ENCODE assay signal across 9 mouse cellular contexts in genomic region chr2:178885686-178886085, GRCm38 (mm10).
DNase-seq lines count a peak whose midpoint lies in the region; ATAC-seq lines count a peak whose summit lies in the region.
"Had no signal": no experiment of that assay in that cellular context is flagged by ENCODE, and none has a peak within 500 bp of the region (broad histone marks: within the 10 kb centered on the region; RNA-seq: fewer than 3 reads in every experiment).

No protein-coding gene starts in this region.

- H3K9me3 ChIP-seq in hindbrain, embryonic 11.5 days (ENCODE audit: control insufficient read depth, low read length), result no peaks in the 10 kb centered on the region
- H3K9me3 ChIP-seq in hindbrain, embryonic 16.5 days (ENCODE audit: control insufficient read depth, low read length), result no peaks in the 10 kb centered on the region

- DNase-seq in hindbrain, embryonic 11.5 days (ENCODE audit: low spot score), result peak; percentile 43
- peak; percentile 3 for DNase-seq in thymus, postnatal 25 days
- no peak for DNase-seq in thymus, postnatal 36 days
- peak; percentile 37 to 47 for DNase-seq in cerebellum, postnatal 14 days
- DNase-seq in urinary bladder, postnatal 14 days (ENCODE audit: low spot score), result no peak
- no peak for DNase-seq in right cerebral cortex, postnatal 36 days (ENCODE audit: low spot score in 2 of 2)

- no peak overlapping the region for H3K27ac ChIP-seq in hindbrain, embryonic 11.5 days (ENCODE audit: low read depth, low read length)
- no peak overlapping the region for H3K27ac ChIP-seq in hindbrain, embryonic 16.5 days (ENCODE audit: low read depth, low read length)
- H3K27ac ChIP-seq: macrophage had no signal

- H3K27me3 ChIP-seq in hindbrain, embryonic 11.5 days (ENCODE audit: control insufficient read depth, insufficient read depth, low read length), result no peaks in the 10 kb centered on the region
- no peaks in the 10 kb centered on the region for H3K27me3 ChIP-seq in hindbrain, embryonic 16.5 days (replicated peaks; ENCODE audit: control insufficient read depth, insufficient read depth, low read length)

- H3K4me2 ChIP-seq in hindbrain, embryonic 11.5 days (replicated peaks; ENCODE audit: low read depth, low read length), result no peak overlapping the region
- no peak overlapping the region for H3K4me2 ChIP-seq in hindbrain, embryonic 16.5 days (ENCODE audit: low read length)

- WGBS in hindbrain, embryonic 11.5 days, result 54% methylated on average over 5 of the region's 5 CpGs
- 54% methylated on average over 5 of the region's 5 CpGs for WGBS in hindbrain, embryonic 16.5 days

- no peaks in the 10 kb centered on the region for H3K36me3 ChIP-seq in hindbrain, embryonic 11.5 days (ENCODE audit: control insufficient read depth, insufficient read depth, low read length)
- H3K36me3 ChIP-seq in hindbrain, embryonic 16.5 days (ENCODE audit: control insufficient read depth, insufficient read depth, low read length), result no peaks in the 10 kb centered on the region

- no peak for ATAC-seq in hindbrain, embryonic 11.5 days (ENCODE audit: low FRiP score)
- ATAC-seq in hindbrain, embryonic 16.5 days, result no peak
- ATAC-seq in megakaryocyte, adult 5-6 weeks (ENCODE audit: poor library complexity, severe bottlenecking), result peak; percentile 75

- no peaks in the 10 kb centered on the region for H3K4me1 ChIP-seq in hindbrain, embryonic 11.5 days (replicated peaks; ENCODE audit: control insufficient read depth, insufficient read depth, low read length)
- no peaks in the 10 kb centered on the region for H3K4me1 ChIP-seq in hindbrain, embryonic 16.5 days (ENCODE audit: control insufficient read depth, insufficient read depth, low read depth, low read length)

- H3K9ac ChIP-seq in hindbrain, embryonic 11.5 days (ENCODE audit: low read depth, low read length), result no peak overlapping the region
- H3K9ac ChIP-seq in hindbrain, embryonic 16.5 days (ENCODE audit: low read depth, low read length), result no peak overlapping the region

- H3K4me3 ChIP-seq in hindbrain, embryonic 11.5 days (ENCODE audit: low read depth, low read length), result no peak overlapping the region
- no peak overlapping the region for H3K4me3 ChIP-seq in hindbrain, embryonic 16.5 days (ENCODE audit: low read length)

Comparison
In these comparisons a context has a peak if more than half of its experiments do, and no peak if none do; other contexts are left out.
1. DNase-seq: peak in hindbrain, embryonic 11.5 days (single experiment), thymus, postnatal 25 days (single experiment) and cerebellum, postnatal 14 days (2 of 2); none in thymus, postnatal 36 days (0 of 2), urinary bladder, postnatal 14 days (single experiment) and right cerebral cortex, postnatal 36 days (0 of 2).